In the genomic region with DNA sequence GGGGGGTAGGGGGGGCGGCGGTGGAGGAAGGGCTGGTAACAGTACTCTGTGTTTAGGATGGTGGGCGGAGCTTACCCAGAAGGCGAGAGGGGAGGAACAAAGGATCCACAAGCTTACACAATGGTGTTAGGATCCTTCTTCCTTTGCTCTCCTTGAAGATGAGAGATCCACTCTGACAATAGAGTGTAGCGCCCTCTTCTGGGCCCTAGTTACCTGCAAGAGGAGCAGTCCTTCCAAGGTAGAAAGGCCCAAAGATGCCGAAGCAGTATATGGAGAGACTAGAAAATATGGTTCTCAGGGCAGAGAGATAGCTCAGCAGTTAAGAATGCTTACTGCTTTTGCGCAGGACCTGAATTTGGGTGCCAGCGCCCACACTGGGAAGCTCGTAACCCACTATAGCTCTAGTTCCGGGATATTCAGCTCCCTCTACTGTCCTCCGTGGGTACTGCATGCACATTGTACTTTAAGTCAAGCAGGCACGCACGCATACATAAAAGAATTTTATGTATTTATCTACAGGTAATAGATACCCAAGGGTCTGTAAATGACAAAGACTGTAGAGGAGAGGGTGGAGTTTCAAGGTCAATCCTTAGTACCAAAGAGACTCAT, we compare ENCODE assay signal across 17 mouse cellular contexts. TPM values are rescaled to one million over a fixed set of nuclear protein-coding genes. Genes with fewer than 3 reads are reported as not detected.
DNase-seq lines count a peak whose midpoint lies in the region; ATAC-seq and TF ChIP-seq lines count a peak whose summit lies in the region.
"Had no signal": no experiment of that assay in that cellular context is flagged by ENCODE, and none has a peak within 500 bp of the region (broad histone marks: within the 10 kb centered on the region; RNA-seq: fewer than 3 reads in every experiment).

No protein-coding gene starts in this region.

- H3K27ac ChIP-seq in intestine, postnatal 0 days (ENCODE audit: low read depth, low read length): no peak overlapping the region
- no peak overlapping the region for H3K27ac ChIP-seq in intestine, embryonic 16.5 days (ENCODE audit: low read length)
- H3K27ac ChIP-seq: forebrain, embryonic 12.5 days; heart, embryonic 10.5 days; liver, embryonic 15.5 days had no signal

- no peak overlapping the region for H3K4me3 ChIP-seq in intestine, postnatal 0 days (ENCODE audit: low read depth, low read length)
- H3K4me3 ChIP-seq in intestine, embryonic 16.5 days (ENCODE audit: low read length): no peak overlapping the region
- H3K4me3 ChIP-seq: forebrain, embryonic 12.5 days; heart, embryonic 10.5 days; liver, embryonic 15.5 days had no signal

- H3K4me2 ChIP-seq in intestine, postnatal 0 days (replicated peaks; ENCODE audit: low read depth): no peak overlapping the region
- no peak overlapping the region for H3K4me2 ChIP-seq in intestine, embryonic 16.5 days (ENCODE audit: low read depth, low read length)
- H3K4me2 ChIP-seq: forebrain, embryonic 12.5 days; liver, embryonic 15.5 days; midbrain, embryonic 11.5 days had no signal

- WGBS in intestine, postnatal 0 days: 75% methylated on average over 13 of the region's 13 CpGs
- 72% methylated on average over 13 of the region's 13 CpGs for WGBS in intestine, embryonic 16.5 days

- no peaks in the 10 kb centered on the region for H3K9me3 ChIP-seq in intestine, postnatal 0 days (ENCODE audit: control insufficient read depth)
- no peaks in the 10 kb centered on the region; the same call in 1 of the 2 replicates for H3K9me3 ChIP-seq in intestine, embryonic 16.5 days (ENCODE audit: control insufficient read depth, low read length)
- H3K9me3 ChIP-seq: heart, embryonic 10.5 days; liver, embryonic 15.5 days had no signal

- peak; percentile 21 for DNase-seq in lung, postnatal 36 days
- no peak for DNase-seq in lung, adult 18-20 months
- peak; percentile 69 for DNase-seq in WW6 (ENCODE audit: low read depth, low spot score)
- DNase-seq in testis, postnatal 14 days (ENCODE audit: low spot score): peak; percentile 54
- no peak for DNase-seq in spleen, postnatal 36 days (ENCODE audit: low spot score in 2 of 2)
- DNase-seq: cerebellum, adult 9-10 months; kidney, adult 11 months had no signal

- no peaks in the 10 kb centered on the region for H3K36me3 ChIP-seq in intestine, postnatal 0 days (ENCODE audit: control insufficient read depth, insufficient read depth)
- no peaks in the 10 kb centered on the region for H3K36me3 ChIP-seq in intestine, embryonic 16.5 days (ENCODE audit: control insufficient read depth, insufficient read depth, low read length)
- H3K36me3 ChIP-seq: forebrain, embryonic 12.5 days; heart, embryonic 10.5 days; liver, embryonic 15.5 days had no signal

- ATAC-seq in intestine, postnatal 0 days: no peak
- ATAC-seq in intestine, embryonic 16.5 days: no peak
- ATAC-seq: activated CD4-positive, CD25-positive, alpha-beta regulatory T cell, adult 4 months had no signal

- H3K9ac ChIP-seq in intestine, postnatal 0 days (ENCODE audit: low read depth, low read length): no peak overlapping the region
- H3K9ac ChIP-seq in intestine, embryonic 16.5 days (ENCODE audit: low read depth, low read length): no peak overlapping the region
- H3K9ac ChIP-seq: forebrain, embryonic 12.5 days; liver, embryonic 15.5 days had no signal

- 0 out of 2 replicates have a peak, but pooled peaks cover 3% of the 10 kb centered on the region for H3K4me1 ChIP-seq in intestine, postnatal 0 days (replicated peaks; ENCODE audit: control insufficient read depth, insufficient read depth, low read length)
- no peaks in the 10 kb centered on the region for H3K4me1 ChIP-seq in intestine, embryonic 16.5 days (ENCODE audit: control insufficient read depth, insufficient read depth, low read length)
- H3K4me1 ChIP-seq: forebrain, embryonic 12.5 days had no signal

- no peaks in the 10 kb centered on the region for H3K27me3 ChIP-seq in intestine, postnatal 0 days (replicated peaks; ENCODE audit: control insufficient read depth, insufficient read depth, low read length)
- no peaks in the 10 kb centered on the region for H3K27me3 ChIP-seq in intestine, embryonic 16.5 days (replicated peaks; ENCODE audit: control insufficient read depth, insufficient read depth, low read length)
- H3K27me3 ChIP-seq: CH12.LX; liver, embryonic 15.5 days had no signal

- peak; percentile 37 for TF ChIP-seq CTCF in intestine, postnatal 0 days (IDR thresholded peaks at IDR 0.05; ENCODE audit: low read depth)

RNA-seq across cellular contexts. Expression of a gene that starts 13.9 kb away (rescaled TPM):
- 7.0 and 8.2 TPM in 2 replicates for polyA plus RNA-seq in intestine, postnatal 0 days (2015; fragmentation: Nextera tagmentation; extraction: Ambion mirVana)
- 1.1 and 1.6 TPM in 2 replicates for polyA plus RNA-seq in intestine, embryonic 16.5 days (2015; fragmentation: Nextera tagmentation; extraction: Ambion mirVana)
- polyA plus RNA-seq: activated CD4-positive, CD25-positive, alpha-beta regulatory T cell, adult 4 months; embryonic facial prominence, embryonic 11.5 days; forebrain, embryonic 12.5 days; heart, embryonic 10.5 days; midbrain, embryonic 11.5 days; neural tube, embryonic 11.5 days had no signal

RNA-seq across cellular contexts. Expression of a gene that starts 38.5 kb away (rescaled TPM):
- not detected in 2 replicates for polyA plus RNA-seq in intestine, postnatal 0 days (2015; fragmentation: Nextera tagmentation; extraction: Ambion mirVana)
- polyA plus RNA-seq in intestine, embryonic 16.5 days (2015; fragmentation: Nextera tagmentation; extraction: Ambion mirVana): not detected in 2 replicates
- polyA plus RNA-seq: activated CD4-positive, CD25-positive, alpha-beta regulatory T cell, adult 4 months; forebrain, embryonic 12.5 days; heart, embryonic 10.5 days; liver, embryonic 15.5 days; midbrain, embryonic 11.5 days; neural tube, embryonic 11.5 days had no signal

RNA-seq across cellular contexts. Expression of a gene that starts 43.6 kb away (rescaled TPM):
- polyA plus RNA-seq in intestine, postnatal 0 days (2015; fragmentation: Nextera tagmentation; extraction: Ambion mirVana): 23.8 and 26.9 TPM in 2 replicates
- 2.4 and 3.4 TPM in 2 replicates for polyA plus RNA-seq in intestine, embryonic 16.5 days (2015; fragmentation: Nextera tagmentation; extraction: Ambion mirVana)
- polyA plus RNA-seq: activated CD4-positive, CD25-positive, alpha-beta regulatory T cell, adult 4 months had no signal

Comparison
In these comparisons a context has a peak if more than half of its experiments do, and no peak if none do; other contexts are left out.
1. DNase-seq: peak in lung, postnatal 36 days (single experiment), WW6 (single experiment) and testis, postnatal 14 days (single experiment); none in lung, adult 18-20 months (0 of 2) and spleen, postnatal 36 days (0 of 2).